Mouse (Mus musculus) liver, embryonic 14.5 days (tissue): ENCODE measurements around the gene Susd4.
A peak's percentile ranks its signal among the peaks of the same experiment; 100 is the strongest.

Source experiments
- CTCF ChIP-seq: IDR thresholded peaks from 2 replicates; pipeline ENCODE4 v1.5.1; 2016; ENCODE audit warnings: antibody characterized with exemption, low read depth, control low read depth
- EP300 ChIP-seq: IDR thresholded peaks from 2 replicates; pipeline ENCODE4 v1.6.1; 2016; ENCODE audit warnings: antibody characterized with exemption, low read depth

DNA sequence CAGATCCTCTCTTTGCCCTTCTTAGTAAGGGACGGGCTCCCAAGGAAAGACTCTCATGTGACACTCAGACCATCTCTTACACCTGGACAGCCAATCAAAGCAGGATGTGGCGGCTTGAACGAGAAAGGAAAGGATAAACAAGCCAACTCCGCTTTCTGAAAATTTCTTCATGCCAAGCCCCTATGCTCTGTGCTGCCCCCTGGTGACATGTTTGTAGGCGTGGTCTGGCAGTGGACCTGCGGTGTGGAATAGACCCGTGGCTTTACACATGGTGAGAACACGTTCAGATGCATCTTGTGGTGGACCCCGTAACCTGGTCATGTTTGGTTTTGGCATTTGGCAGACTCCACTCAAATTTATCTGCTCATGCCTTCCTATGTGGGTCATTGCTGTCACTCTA lies 132.0 kb downstream of the Susd4 start:
- TF ChIP-seq CTCF (peak; percentile 79), EP300 (no peak)
